Mouse (Mus musculus): Measurements from ENCODE around the gene Myo3b.
"Not testable (repeated sequence)": the region's sequence is repeated elsewhere in the genome, so short reads cannot be mapped to it uniquely, and the experiment has no call there.

The Myo3b gene

GRCm38 (mm10) chr2:70201796-70202555, 163.1 kb downstream of the Myo3b start:
- DNase-seq (ENCODE audit: low read depth), result no peak

GRCm38 (mm10) chr2:70202578-70203167, 163.7 kb downstream of the Myo3b start:
- no peak for DNase-seq (ENCODE audit: low read depth)

GRCm38 (mm10) chr2:70208411-70208810, 169.5 kb downstream of the Myo3b start:
- no peak for DNase-seq (ENCODE audit: low read depth)

GRCm38 (mm10) chr2:70209790-70210189, 170.9 kb downstream of the Myo3b start:
- DNase-seq (ENCODE audit: low read depth), result no peak

- DNase-seq (ENCODE audit: low read depth), result no peak
These were observed 171.8 kb downstream of the Myo3b start for GRCm38 (mm10) chr2:70210427-70211332.

GRCm38 (mm10) chr2:70214401-70214800, 175.5 kb downstream of the Myo3b start:
- DNase-seq (ENCODE audit: low read depth), result no peak

- no peak for DNase-seq (ENCODE audit: low read depth)
These were observed 178.9 kb downstream of the Myo3b start for GRCm38 (mm10) chr2:70217800-70218199.

GRCm38 (mm10) chr2:70218469-70218868, 179.5 kb downstream of the Myo3b start:
- DNase-seq (ENCODE audit: low read depth), result no peak

- DNase-seq (ENCODE audit: low read depth), result peak; percentile 10
These were observed 187.8 kb downstream of the Myo3b start for GRCm38 (mm10) chr2:70226679-70227078.

GRCm38 (mm10) chr2:70234450-70234849, 195.5 kb downstream of the Myo3b start:
- not testable (repeated sequence) for DNase-seq (ENCODE audit: low read depth)

GRCm38 (mm10) chr2:70245981-70246380, 207.1 kb downstream of the Myo3b start:
- DNase-seq (ENCODE audit: low read depth), result no peak

- no peak for DNase-seq (ENCODE audit: low read depth)
These were observed 209.7 kb downstream of the Myo3b start for GRCm38 (mm10) chr2:70248616-70249015.

- no peak for DNase-seq (ENCODE audit: low read depth)
These were observed 210.9 kb downstream of the Myo3b start for GRCm38 (mm10) chr2:70249872-70250271.

GRCm38 (mm10) chr2:70251256-70251655, 212.3 kb downstream of the Myo3b start:
- DNase-seq (ENCODE audit: low read depth), result no peak

- no peak for DNase-seq (ENCODE audit: low read depth)
These were observed 220.6 kb downstream of the Myo3b start for GRCm38 (mm10) chr2:70259357-70260000.

GRCm38 (mm10) chr2:70260646-70261195, 221.8 kb downstream of the Myo3b start:
- no peak for DNase-seq (ENCODE audit: low read depth)

- DNase-seq (ENCODE audit: low read depth), result no peak
These were observed 223.0 kb downstream of the Myo3b start for GRCm38 (mm10) chr2:70261703-70262564.

GRCm38 (mm10) chr2:70262565-70263082, 223.7 kb downstream of the Myo3b start:
- no peak for DNase-seq (ENCODE audit: low read depth)

GRCm38 (mm10) chr2:70278425-70279277, 239.7 kb downstream of the Myo3b start:
- no peak for DNase-seq (ENCODE audit: low read depth)

- no peak for DNase-seq (ENCODE audit: low read depth)
These were observed 245.2 kb downstream of the Myo3b start for GRCm38 (mm10) chr2:70284109-70284508.
